Mouse (Mus musculus) hindbrain, embryonic 14.5 days (tissue): ENCODE results near the gene Srgap1. TPM values are rescaled to one million over a fixed set of nuclear protein-coding genes. Genes with fewer than 3 reads are reported as not detected.

Source experiments
- ATAC-seq: fragments of 200-750 bp; cut with Nextera tagmentation; 2 replicates; pipeline ENCODE4 v1.8.0; 2017; ENCODE audit warnings: moderate number of reproducible peaks, mild to moderate bottlenecking, moderate TSS enrichment, moderate library complexity; ENCODE audit not compliant: low FRiP score
- DNase-seq: peaks from one replicate; pipeline ENCODE4 v3.0.0-alpha.2; 2015; ENCODE audit warnings: low spot score
- H3K27ac ChIP-seq: fragments of 300-500 bp; sonication (generic); 2 replicates; pipeline ENCODE4 v1.5.1; 2014; ENCODE audit warnings: mild to moderate bottlenecking, moderate library complexity
- H3K27me3 ChIP-seq: fragments of 300-500 bp; sonication (generic); 2 replicates; pipeline ENCODE4 v1.6.1; 2014; ENCODE audit warnings: mild to moderate bottlenecking, low read length, mixed read lengths; ENCODE audit not compliant: control insufficient read depth, insufficient read depth
- H3K36me3 ChIP-seq: fragments of 300-500 bp; sonication (generic); replicated peaks from 2 replicates; pipeline ENCODE4 v1.6.1; 2014; ENCODE audit not compliant: control insufficient read depth, insufficient read depth
- H3K4me1 ChIP-seq: fragments of 300-500 bp; sonication (generic); replicated peaks from 2 replicates; pipeline ENCODE4 v1.6.1; 2014; ENCODE audit warnings: antibody characterized with exemption, low read length, mixed read lengths; ENCODE audit not compliant: control insufficient read depth, insufficient read depth
- H3K4me2 ChIP-seq: fragments of 300-500 bp; sonication (generic); replicated peaks from 2 replicates; pipeline ENCODE4 v1.6.1; 2014; ENCODE audit warnings: mild to moderate bottlenecking, moderate library complexity
- H3K4me3 ChIP-seq: fragments of 300-500 bp; sonication (generic); replicated peaks from 2 replicates; pipeline ENCODE4 v1.5.1; 2014; ENCODE audit warnings: mild to moderate bottlenecking, low read length
- H3K9ac ChIP-seq: fragments of 300-500 bp; sonication (generic); 2 replicates; pipeline ENCODE4 v1.6.1; 2014
- H3K9me3 ChIP-seq: fragments of 300-500 bp; sonication (generic); 2 replicates; pipeline ENCODE4 v1.6.1; 2016; ENCODE audit warnings: low read length; ENCODE audit not compliant: control insufficient read depth
- WGBS: fragments of 180-500 bp; shearing (Covaris S2); extraction: QIAGEN DNeasy Blood & Tissue Kit; methylation state at CpG from one replicate; pipeline ENCODE4 v1.1.7; 2014; 5-methylcytosine and 5-hydroxymethylcytosine counted together
- polyA plus RNA-seq: library from polyadenylated mRNA; unstranded; fragments of >200 nt; fragmentation: Nextera tagmentation; extraction: Ambion mirVana; gene quantifications from 2 replicates; pipeline ENCODE4 v1.2.1, GENCODE M21; 2014

Srgap1 gene
- polyA plus RNA-seq, 1 experiment from 2014 or later, result 34.6 TPM

DNA sequence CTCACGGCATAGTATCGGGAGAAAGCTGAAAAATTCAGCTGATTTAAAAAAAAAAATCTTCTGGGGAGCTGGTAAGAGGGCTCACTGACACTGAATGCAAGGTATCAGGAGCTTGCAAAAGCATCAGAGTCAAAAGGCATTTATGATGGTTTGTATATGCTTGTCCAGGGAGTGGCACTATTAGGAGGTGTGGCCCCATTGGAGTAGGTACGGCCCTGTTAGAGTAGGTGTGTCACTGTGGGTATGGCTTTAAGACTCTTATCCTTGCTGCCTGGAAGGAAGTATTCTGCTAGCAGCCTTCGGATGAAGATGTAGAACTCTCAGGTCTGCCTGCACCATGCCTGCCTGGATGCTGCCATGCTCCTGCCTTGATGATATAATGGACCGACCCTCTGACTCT, 26.2 kb downstream of the Srgap1 start:
- DNase-seq, result no peak
- Histone ChIP-seq H3K4me1 (peaks cover 16% of the 10 kb centered on the region), H3K36me3 (peaks cover 8% of the 10 kb centered on the region; the same call in 1 of the 2 replicates), H3K27me3 (no peaks in the 10 kb centered on the region), H3K27ac (no peak overlapping the region), H3K4me3 (no peak overlapping the region), H3K9me3 (no peaks in the 10 kb centered on the region), H3K9ac (no peak overlapping the region), H3K4me2 (no peak overlapping the region)
- ATAC-seq, result no peak
- 94% methylated on average over 5 of the region's 5 CpGs for WGBS

DNA sequence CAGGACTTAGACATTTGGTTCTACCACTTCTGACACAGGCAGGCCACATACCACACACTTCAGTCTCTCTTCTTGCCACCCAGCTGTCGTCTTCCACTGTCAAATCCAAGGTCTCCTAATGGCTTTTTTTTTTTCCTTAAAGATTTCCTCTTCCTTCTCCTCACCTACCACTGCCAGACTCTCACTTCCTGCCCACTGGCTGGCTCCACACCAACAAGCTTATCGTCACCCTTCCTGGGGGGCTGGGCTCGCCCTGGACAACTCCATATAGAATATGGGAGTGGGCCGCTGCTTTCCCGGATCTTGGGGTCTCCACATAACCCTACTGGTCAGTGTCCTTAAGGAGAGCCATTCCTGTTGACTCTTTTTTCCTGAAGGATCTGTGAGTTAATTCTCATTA, 26.9 kb downstream of the Srgap1 start:
- no peak for DNase-seq
- H3K9me3 ChIP-seq, result no peaks in the 10 kb centered on the region
- WGBS, result 85% methylated on average over 5 of the region's 5 CpGs

DNA sequence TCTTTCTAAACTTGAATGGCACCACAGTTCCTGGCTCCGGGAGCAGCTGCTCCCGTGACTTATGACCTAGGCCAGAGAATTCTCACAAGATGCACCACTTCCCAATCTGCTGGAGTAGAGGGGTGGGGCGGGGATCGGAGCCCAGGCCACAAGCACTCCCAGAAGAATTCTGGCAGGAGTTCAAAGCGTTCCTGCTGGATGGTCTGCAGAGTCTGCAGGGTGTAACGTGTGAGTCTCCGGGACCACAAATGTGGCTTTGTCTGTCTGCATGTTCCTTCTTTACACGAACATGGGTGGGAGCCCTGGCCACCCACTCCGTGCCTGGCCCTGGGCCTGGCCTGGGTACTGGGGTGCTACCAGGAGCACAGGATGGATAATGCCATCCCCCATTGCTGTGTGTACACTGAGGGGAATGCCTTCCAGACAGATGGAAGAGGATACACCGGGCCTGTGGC, 28.5 kb downstream of the Srgap1 start:
- H3K27me3 ChIP-seq, result no peaks in the 10 kb centered on the region
- no peaks in the 10 kb centered on the region for H3K36me3 ChIP-seq
- no peak overlapping the region; the same call in 1 of the 2 replicates for H3K4me2 ChIP-seq
- no peak overlapping the region for H3K4me3 ChIP-seq
- H3K27ac ChIP-seq, result peak overlapping the region; percentile 66
- 45% methylated on average over 10 of the region's 10 CpGs for WGBS
- no peaks in the 10 kb centered on the region for H3K9me3 ChIP-seq
- peak; percentile 64; the same call in 1 of the 2 replicates for ATAC-seq
- DNase-seq, result peak; percentile 53
- H3K4me1 ChIP-seq, result peaks cover 16% of the 10 kb centered on the region
- 0 out of 2 replicates have a peak overlapping the region, but pooled peaks have one; percentile 20 for H3K9ac ChIP-seq

More for the DNA sequence above, 26.9 kb downstream of the Srgap1 start:
- Histone ChIP-seq H3K36me3 (peaks cover 8% of the 10 kb centered on the region; the same call in 1 of the 2 replicates), H3K4me2 (no peak overlapping the region), H3K4me1 (peaks cover 16% of the 10 kb centered on the region), H3K4me3 (no peak overlapping the region), H3K27ac (no peak overlapping the region), H3K9ac (no peak overlapping the region), H3K27me3 (no peaks in the 10 kb centered on the region)
- ATAC-seq, result no peak

DNA sequence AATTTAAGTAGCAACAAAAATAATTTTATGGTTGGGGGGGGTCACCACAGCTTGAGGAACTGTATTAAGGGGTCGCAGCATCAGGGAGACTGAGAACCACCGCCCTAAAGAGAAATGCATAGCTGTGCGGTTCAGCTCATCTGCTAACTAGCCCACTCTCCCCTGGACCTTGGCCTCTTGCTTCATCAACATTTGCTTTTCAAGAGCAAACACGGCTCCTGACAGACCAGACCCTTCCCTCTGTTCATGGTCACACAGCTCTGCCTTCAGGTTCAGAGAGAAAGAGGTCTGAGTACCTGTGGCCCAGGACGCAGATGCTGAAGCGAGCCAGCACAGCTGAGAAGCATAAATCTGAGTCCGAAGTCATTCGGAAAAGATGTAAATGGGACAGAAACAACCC, 29.4 kb downstream of the Srgap1 start:
- no peak overlapping the region for H3K4me3 ChIP-seq
- 86% methylated on average over 8 of the region's 8 CpGs for WGBS
- 0 out of 2 replicates have a peak overlapping the region, but pooled peaks have one; percentile 66 for H3K27ac ChIP-seq
- H3K4me2 ChIP-seq, result no peak overlapping the region
- DNase-seq (no peak), ATAC-seq (no peak)
- no peaks in the 10 kb centered on the region for H3K9me3 ChIP-seq
- peaks cover 16% of the 10 kb centered on the region for H3K4me1 ChIP-seq
- no peaks in the 10 kb centered on the region for H3K27me3 ChIP-seq
- H3K9ac ChIP-seq, result no peak overlapping the region
- no peaks in the 10 kb centered on the region for H3K36me3 ChIP-seq

DNA sequence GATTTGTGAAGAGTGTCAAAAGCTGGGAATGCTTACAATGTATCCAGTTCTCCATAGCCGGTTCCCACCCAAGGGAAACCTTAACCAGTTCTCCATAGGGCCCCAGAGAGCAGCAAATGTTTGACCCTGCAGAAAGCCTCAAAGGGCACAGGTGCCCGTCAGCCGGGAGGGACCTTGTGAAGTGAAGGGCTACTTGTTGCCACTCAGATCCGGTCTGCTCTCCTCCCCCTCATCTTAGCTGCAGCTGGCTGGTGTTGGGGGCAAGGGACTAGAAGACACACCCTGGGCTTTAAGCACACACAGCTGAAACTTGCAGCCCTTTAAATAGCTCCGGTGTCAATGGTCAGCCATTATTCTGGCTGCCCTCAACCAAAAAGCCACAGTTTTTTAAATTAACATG, 30.1 kb downstream of the Srgap1 start:
- Histone ChIP-seq H3K4me1 (peaks cover 16% of the 10 kb centered on the region), H3K4me3 (no peak overlapping the region), H3K9ac (no peak overlapping the region), H3K27ac (no peak overlapping the region), H3K36me3 (no peaks in the 10 kb centered on the region), H3K4me2 (no peak overlapping the region), H3K27me3 (no peaks in the 10 kb centered on the region), H3K9me3 (no peaks in the 10 kb centered on the region)
- no peak for DNase-seq
- ATAC-seq, result no peak
- 75% methylated on average over 5 of the region's 5 CpGs for WGBS

DNA sequence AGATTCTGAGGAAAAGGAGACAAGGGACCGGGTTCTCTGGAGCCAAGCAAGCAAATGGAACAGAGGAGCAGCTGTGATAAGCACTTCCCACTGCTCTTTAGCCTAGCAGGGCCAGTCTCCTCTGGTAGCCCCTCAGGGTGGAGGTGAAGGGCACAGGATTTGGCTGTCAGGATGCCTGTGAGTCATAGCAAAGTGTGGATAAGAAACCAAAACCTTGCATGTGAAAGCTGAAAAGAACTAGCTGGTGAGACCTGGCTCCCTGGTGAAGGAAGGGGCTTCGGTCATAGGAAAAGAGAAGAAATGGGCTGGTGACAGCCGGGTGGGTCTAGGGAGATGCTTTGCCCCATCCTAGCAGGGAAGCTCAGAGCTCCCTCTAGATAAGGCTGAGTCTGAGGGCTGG, 30.5 kb downstream of the Srgap1 start:
- no peaks in the 10 kb centered on the region for H3K9me3 ChIP-seq
- 83% methylated on average over 3 of the region's 3 CpGs for WGBS
- no peak for DNase-seq

DNA sequence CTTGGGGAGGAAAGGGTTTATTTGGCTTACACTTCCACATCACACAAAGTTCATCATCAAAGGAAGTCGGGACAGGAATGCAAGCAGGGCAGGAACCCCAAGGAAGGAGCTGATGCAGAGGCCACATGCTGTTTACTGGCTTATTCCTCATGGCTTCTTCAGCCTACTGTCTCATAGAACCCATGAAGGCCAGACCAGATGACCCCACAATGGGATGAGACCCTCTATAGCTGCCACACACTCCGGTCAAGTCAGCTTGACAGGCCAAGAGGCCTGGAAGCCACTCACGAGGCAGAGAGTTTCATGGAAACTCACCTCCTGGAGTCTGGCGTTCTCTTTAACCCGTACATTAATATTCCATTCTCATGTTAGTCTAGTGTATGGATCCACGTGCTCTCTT, 34.8 kb downstream of the Srgap1 start:
- Histone ChIP-seq H3K27me3 (no peaks in the 10 kb centered on the region), H3K4me1 (peaks cover 20% of the 10 kb centered on the region), H3K27ac (no peak overlapping the region), H3K4me2 (no peak overlapping the region), H3K4me3 (no peak overlapping the region), H3K9me3 (no peaks in the 10 kb centered on the region), H3K36me3 (no peaks in the 10 kb centered on the region), H3K9ac (no peak overlapping the region)
- DNase-seq (no peak), ATAC-seq (no peak)
- 87% methylated on average over 6 of the region's 6 CpGs for WGBS

More for the DNA sequence above, 30.5 kb downstream of the Srgap1 start:
- no peak overlapping the region for H3K4me3 ChIP-seq
- no peak for ATAC-seq
- peaks cover 16% of the 10 kb centered on the region for H3K4me1 ChIP-seq
- no peaks in the 10 kb centered on the region for H3K36me3 ChIP-seq
- no peak overlapping the region for H3K9ac ChIP-seq
- no peak overlapping the region for H3K4me2 ChIP-seq
- no peaks in the 10 kb centered on the region for H3K27me3 ChIP-seq
- H3K27ac ChIP-seq, result no peak overlapping the region

DNA sequence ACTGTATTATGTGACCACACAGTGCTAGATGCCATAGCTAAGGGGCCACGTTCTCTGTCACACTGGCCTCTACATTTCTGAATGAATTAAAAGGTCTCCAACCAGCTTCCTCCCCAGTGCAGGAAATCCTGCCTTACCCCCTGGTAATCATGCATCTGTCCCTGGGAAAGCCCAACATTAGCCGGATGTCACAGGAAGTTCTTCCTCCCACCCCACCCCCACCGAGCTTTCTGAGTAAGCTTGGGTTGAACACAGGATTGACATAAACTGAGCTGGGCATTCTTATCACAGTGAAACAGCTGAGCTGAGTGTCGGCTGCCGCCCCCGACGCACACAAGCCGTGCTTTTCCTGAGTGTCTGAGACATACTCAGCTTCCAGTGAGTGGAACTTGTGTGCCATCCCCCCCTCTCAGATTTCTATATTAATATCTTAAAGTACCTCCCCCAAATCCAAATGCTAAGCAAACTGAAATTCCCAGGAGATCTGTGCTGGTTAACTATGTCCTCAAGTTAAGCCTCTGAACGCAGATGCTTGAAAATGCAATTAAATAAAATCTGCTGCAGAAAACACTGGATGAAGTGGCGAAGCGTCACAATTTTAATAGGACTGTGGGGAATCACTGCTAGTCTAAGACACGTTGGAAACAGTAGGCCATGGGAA, 38.3 kb downstream of the Srgap1 start:
- Histone ChIP-seq H3K4me1 (peaks cover 34% of the 10 kb centered on the region), H3K9ac (no peak overlapping the region), H3K27me3 (no peaks in the 10 kb centered on the region), H3K9me3 (no peaks in the 10 kb centered on the region), H3K4me2 (no peak overlapping the region), H3K27ac (peak overlapping the region; percentile 55), H3K4me3 (no peak overlapping the region), H3K36me3 (no peaks in the 10 kb centered on the region)
- 37% methylated on average over 12 of the region's 12 CpGs for WGBS
- DNase-seq, result no peak
- ATAC-seq, result peak; percentile 49; the same call in 1 of the 2 replicates

DNA sequence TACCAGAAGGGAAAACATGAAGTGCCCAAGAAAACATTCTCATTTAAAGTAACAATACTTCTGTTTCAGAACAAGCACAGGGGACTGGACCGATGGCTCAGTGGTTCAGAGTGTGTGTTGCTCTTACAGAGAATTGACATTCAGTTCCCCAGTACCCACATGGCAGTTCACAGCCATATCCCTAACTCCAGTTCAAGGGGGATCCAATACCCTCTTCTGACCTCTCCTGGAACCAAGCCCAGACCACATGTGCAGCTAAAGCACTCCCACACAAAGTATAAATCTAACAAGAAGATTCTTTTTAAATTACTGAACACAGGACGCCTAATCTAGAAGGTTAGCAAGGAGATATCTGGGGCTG, 38.8 kb downstream of the Srgap1 start:
- 57% methylated on average over 2 of the region's 2 CpGs for WGBS
- no peak for ATAC-seq
- H3K27ac ChIP-seq, result no peak overlapping the region

More for the DNA sequence above, 38.8 kb downstream of the Srgap1 start:
- no peak for DNase-seq
- Histone ChIP-seq H3K36me3 (no peaks in the 10 kb centered on the region), H3K4me1 (peaks cover 34% of the 10 kb centered on the region), H3K4me3 (no peak overlapping the region), H3K4me2 (no peak overlapping the region), H3K9ac (no peak overlapping the region), H3K9me3 (no peaks in the 10 kb centered on the region), H3K27me3 (no peaks in the 10 kb centered on the region)
